Mouse (Mus musculus) large intestine, adult 2 months (tissue): Measurements from ENCODE around the gene Gypa. TPM values are rescaled to one million over a fixed set of nuclear protein-coding genes. Genes with fewer than 3 reads are reported as not detected.

ENCODE experiments used
- DNase-seq: peaks from one replicate; pipeline ENCODE4 v3.0.0-alpha.2; 2012; ENCODE audit warnings: low read depth, low spot score
- WGBS: fragments of 180-500 bp; shearing (Covaris S2); methylation state at CpG from one replicate; pipeline ENCODE4 v1.1.7; 2018; 5-methylcytosine and 5-hydroxymethylcytosine counted together
- polyA plus RNA-seq: library from polyadenylated mRNA; depleted of rRNA; stranded (reverse); fragments of >200 nt; gene quantifications from 2 replicates; pipeline ENCODE4 v1.2.3, GENCODE M21; 2012; rRNA removed

Gypa gene
- polyA plus RNA-seq, 1 experiment, result not detected

DNA sequence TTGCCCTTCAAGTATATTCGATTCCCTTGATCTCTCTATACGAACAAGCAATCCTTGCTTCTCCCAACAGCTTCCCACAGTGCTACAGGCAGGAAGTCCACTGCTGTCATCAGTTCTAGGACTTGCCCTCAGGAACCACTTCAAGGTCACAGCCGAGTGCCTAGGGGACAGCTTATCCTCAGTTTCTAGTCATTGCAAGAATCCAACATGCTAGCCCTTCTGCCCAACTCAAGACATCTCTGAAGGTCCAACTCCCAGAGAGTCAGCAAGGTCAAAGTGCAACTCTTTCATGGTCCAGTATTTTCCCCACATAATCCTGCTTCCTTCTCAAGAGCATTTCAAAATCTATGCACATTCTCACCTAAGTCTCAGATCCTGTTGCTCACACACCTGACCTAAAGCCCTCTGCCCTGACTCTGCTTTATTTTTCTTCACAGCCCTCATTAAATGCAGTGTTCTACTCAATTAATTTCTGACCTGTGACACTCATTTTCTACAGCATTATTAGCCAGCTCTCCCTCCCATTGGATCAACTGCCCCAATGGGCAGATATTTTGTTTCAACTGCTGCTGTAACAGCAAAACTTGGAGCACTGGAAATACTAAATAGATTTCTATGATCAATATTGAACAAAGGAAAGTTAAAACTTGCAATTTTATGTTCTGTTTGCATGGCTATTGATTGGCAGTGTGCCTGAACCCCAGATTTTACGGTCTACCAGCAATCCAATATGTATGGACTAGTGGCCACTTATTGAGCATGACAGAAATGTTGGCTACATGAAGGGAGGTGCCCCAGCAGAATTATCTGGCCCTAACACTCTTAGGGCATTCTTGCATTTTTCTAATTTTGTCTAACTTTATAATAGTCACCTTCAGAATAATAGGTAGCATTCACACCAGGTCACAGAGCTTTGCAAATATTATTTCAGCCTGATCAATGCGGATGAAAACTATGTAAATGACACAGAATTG is 33.1 kb downstream of the Gypa start:
- no peak for DNase-seq
- 80% methylated on average over 5 of the region's 5 CpGs for WGBS

DNA sequence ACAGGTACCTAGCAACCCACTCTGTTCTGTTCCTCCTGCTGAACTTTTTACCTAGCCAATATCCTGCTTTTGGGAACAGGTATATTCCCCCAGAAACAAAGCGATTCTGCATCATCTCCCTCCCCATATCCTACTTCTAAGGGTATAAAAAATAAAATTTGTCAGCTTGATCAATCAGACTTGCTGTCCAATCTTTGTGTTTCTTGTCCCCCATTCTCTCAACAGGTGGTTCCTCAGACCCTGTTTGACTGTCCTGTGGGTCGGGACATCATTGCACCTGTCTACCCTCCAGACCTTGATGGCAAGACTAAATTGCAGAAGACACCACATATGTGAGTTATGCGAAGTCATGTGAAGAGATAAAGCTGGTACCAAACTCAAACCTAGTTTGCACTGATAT is 48.3 kb downstream of the Gypa start:
- 93% methylated on average over 3 of the region's 3 CpGs for WGBS
- no peak for DNase-seq

DNA sequence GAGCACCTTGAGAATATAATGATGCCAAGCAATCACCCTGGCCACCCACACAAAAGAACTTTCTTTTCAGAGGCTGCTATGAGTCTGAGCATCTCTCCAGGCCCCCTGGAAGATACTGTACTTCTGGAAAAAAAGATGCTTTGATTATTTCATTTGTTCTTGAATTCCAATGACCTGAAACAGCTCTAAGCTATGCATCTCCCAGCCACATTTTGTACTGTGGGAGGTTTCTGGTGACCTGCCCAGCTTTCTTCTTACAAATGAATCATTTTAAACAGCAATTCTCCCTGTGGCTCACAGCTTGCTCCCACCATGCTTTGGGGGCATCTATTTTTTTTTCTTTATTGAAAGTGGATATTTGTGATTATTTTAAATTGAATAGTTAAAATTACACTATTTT is 56.9 kb downstream of the Gypa start:
- DNase-seq, result no peak

DNA sequence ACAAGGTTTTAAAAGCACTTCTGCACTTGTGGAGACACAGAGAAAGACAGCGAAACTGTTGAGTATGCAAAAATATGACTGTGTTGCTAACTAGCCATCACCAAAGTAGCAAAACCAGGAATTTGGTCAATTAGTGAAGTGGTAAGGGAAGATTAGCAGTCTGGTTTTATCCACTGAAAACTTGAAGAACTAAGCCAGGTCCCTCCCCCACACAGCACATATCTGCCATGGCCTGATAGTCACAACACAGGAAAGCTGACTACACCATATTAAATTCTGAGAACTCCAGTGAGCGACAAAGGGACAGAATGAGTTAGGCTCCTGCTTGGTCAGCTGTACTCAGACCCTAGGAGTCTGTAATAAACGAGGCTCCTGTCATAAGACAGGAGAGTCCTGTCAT is 57.7 kb downstream of the Gypa start:
- 68% methylated on average over 3 of the region's 3 CpGs for WGBS
- no peak for DNase-seq

DNA sequence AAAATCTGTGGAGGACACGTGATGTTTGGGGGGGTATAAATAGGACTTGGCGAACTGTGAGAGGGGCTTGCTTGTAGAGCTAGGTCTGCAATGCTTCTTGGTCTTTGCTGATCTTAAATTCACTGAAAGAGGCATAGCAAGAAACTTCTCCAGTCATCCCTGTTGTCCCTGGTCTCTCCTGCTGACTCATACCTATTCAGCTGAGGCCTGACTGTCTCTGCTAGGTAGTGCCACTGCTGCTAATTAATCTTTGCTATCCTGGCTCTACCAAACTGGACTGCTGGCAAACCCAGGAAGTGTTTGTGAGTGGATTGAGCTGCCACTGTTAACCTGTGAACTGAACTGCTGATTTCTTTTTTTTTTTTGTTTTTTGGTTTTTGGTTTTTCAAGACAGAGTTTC is 61.4 kb downstream of the Gypa start:
- WGBS, result 91% methylated on average over 2 of the region's 2 CpGs
- no peak for DNase-seq

Other genes with a start within 250 kb of the Gypa start
- 0.01 TPM in 1 of 2 replicates, not detected in the other for gene Frem3, start 117.3 kb downstream of the Gypa start, polyA plus RNA-seq
- gene Smarca5, start 245.7 kb downstream of the Gypa start, polyA plus RNA-seq, result 3.4 and 6.1 TPM in 2 replicates